Mouse (Mus musculus) cerebellum, adult 11-12 months (tissue): ENCODE measurements around the gene Abhd4.

ENCODE experiments used
- DNase-seq: peaks from one replicate; pipeline ENCODE4 v3.0.0; 2022

Gene Abhd4

GRCm38 (mm10) chr14:54300136-54300535 lies 46.1 kb downstream of the Abhd4 start:
- no peak for DNase-seq

GRCm38 (mm10) chr14:54300676-54301075 lies 46.7 kb downstream of the Abhd4 start:
- DNase-seq = no peak

- DNase-seq = no peak
Measured at GRCm38 (mm10) chr14:54311763-54312162, 57.8 kb downstream of the Abhd4 start.
